Mouse (Mus musculus): ENCODE data around the gene Pum1.

GRCm38 (mm10) chr4:130809784-130810183 is 146.7 kb downstream of the Pum1 start:
- no peak for TF ChIP-seq POLR2A (IDR thresholded peaks at IDR 0.05; ENCODE audit: insufficient read length, low read depth)
- no peak for TF ChIP-seq USF1 (IDR thresholded peaks at IDR 0.05; ENCODE audit: low read depth)
- TF ChIP-seq CEBPB (IDR thresholded peaks at IDR 0.05; ENCODE audit: insufficient read depth, poor library complexity, severe bottlenecking): no peak
- TF ChIP-seq SRF (IDR thresholded peaks at IDR 0.05; ENCODE audit: control insufficient read depth, insufficient read length, low read depth): no peak
- no peak for TF ChIP-seq POLR2AphosphoS2 (IDR thresholded peaks at IDR 0.05; ENCODE audit: insufficient read length, low read depth)
- TF ChIP-seq TCF12 (IDR thresholded peaks at IDR 0.05; ENCODE audit: insufficient read depth, poor library complexity, severe bottlenecking): no peak
- no peak for TF ChIP-seq MYOD1 (IDR thresholded peaks at IDR 0.05; ENCODE audit: control insufficient read depth in 1 of 3, insufficient read length in 2 of 3, low read depth in 2 of 3)
- no peak for TF ChIP-seq TCF3 (IDR thresholded peaks at IDR 0.05; ENCODE audit: insufficient read length, low read depth)
- no peak for TF ChIP-seq MAX (IDR thresholded peaks at IDR 0.05; ENCODE audit: low read depth)
